Mouse (Mus musculus) retina, embryonic 14.5 days (tissue): Measurements from ENCODE around the gene Carns1.
"Not testable (repeated sequence)": the region's sequence is repeated elsewhere in the genome, so short reads cannot be mapped to it uniquely, and the experiment has no call there.

ENCODE experiments used
- DNase-seq: peaks from one replicate; pipeline ENCODE4 v3.0.0-alpha.2; 2015; ENCODE audit warnings: low spot score

Carns1 gene

DNA sequence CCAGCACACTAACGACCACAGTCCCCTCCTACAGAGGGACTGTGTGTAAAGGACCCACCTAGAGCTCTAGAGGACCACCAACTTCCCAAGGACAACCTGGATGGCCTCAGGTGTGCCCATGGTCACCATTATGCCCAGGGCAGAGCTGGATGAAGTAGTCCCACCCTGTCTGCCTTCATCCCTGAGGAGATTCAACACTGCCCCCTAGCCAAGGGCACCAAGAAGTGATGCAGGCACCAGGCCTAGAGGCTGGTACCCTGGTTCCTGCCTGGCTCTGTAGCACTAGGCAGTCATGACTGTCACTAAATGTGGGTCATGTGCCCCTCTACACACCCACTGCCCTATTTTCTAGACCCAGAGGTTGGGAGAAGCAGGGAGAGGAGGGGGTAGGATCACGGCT lies 43.5 kb downstream of the Carns1 start:
- DNase-seq: no peak

DNA sequence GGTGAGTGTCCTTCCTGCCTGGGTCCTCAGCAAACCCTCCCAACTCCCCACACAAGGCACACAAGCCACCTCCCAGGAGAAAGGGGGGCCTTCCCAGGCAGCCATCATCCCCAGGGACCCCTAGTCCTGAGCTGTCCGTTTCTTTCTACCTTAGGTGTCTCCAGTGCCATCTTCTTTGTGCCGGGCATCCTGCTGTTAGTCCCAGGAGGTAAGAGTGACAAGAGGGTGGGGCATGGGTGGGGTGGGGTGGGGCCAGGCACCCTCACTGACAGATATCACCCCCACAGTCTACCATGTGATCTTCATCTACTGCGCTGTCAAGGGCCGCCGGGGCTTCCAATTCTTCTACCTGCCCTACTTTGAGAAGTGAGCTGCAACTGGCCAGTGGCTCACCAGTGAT lies 44.2 kb downstream of the Carns1 start:
- DNase-seq: no peak

DNA sequence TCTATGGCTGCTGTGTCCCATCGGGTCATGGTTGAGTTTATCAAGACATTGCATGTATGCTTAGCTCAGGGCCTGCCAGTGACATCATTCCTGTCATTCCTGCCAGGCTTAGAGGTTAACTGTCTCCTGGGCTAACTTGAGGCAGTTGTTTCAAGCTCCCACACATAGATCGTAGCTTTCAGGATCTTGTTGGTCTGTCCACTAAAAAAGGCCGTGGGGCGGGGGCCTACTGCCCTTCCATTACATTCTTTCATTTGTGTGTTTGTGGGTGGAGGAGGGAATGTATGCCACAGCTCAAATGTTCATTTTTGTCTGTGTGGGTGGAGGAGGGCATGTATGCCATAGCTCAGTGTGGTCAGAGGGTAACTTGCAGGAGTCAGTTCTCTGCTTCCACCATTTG lies 45.2 kb downstream of the Carns1 start:
- no peak for DNase-seq

DNA sequence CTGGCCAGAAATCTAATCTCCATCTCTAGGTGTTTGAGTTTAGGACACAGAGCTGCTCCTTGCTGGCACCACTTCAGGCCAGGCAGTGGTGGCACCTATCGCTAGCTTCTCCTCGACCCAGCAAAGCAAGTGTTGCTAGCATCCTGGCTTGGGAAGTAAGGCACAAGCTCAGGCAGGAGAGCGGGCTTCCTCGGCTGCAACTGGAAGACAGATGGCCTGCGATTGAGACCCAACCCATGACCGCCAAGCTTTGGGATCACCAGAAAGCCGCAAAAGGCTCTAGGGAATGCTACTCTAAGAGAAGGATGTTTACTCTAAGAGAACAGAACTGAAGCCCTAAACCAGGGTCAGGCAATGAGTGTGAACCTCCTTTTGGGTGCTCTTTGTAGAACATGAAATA lies 45.8 kb downstream of the Carns1 start:
- no peak for DNase-seq

DNA sequence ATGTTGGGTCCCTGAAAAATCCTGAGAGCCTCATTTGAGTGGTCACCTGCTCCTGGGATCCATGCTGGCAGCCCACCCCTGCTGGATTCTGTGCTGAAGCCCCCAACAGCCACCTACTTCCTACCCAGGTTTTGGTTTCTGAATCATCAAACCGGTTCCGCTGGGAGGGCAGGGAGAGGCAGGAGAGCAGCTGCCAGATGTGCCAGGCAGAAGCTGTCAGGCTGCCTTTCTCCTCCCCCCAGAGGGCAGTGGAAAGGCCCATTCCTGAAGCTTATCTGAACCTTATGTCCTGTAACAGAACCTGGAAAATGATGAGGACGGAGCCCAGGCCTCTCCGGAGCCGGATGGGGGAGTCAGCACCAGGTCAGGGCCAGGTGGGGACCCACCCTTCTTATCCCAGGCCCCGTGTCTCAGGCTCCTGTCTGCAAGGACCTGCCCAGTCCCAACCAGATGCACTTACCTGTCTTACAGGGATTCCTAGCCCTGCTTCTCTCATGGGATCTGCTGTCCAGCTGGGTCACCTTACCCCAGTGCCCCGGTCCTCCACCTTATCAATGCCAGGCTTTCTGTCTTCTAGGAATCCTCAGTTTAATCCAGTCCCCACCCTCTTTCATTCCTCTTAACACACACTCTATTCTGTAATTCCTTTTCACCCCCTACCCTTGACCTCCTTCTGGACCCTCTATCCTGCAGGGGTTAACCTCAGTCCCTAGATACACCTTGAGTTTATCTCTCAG lies 48.4 kb downstream of the Carns1 start:
- DNase-seq: no peak

DNA sequence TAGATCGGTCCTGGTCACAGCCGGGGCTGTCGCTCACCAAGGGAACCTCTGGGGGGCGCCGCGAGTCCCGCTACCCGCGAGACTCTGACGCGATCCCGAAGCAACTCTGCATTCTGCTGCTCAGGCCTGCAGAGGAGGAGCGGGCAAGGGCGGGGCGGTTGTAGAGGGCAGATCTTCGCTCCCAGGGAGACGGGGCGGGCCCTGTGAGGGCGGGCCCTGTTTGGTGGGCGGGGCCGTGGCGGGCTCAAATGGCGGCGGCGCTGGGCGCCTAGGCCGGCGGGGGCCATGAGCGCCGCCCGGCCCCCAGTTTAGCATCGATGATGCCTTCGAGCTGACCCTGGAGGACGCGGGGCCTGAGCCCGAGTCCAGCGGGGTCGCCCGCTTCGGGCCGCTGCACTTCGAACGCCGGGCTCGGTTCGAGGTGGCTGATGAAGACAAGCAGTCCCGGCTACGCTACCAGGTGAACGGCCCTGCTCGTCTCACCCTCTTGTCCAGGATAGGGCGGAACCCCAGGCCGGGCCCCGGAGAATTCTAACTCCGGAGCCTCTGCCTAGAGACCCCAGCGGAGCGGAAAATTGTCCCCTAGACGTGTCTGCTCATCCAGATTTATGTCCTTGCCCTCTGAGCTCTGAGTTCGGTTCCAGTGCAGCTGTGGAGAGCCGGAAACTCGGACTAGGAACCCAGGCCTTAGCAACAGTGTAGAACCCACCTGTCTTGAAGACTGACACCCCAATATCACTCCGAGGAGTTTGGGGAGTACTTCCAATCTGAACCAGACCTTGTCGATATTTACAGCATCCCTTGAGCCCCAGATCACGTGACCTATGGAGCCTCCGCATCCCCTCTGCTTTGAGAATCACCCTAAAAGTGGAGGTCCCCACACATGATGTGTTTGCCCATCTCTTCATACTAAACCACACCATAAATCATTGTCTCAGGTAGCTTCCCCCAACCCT lies 49.3 kb downstream of the Carns1 start, which contains the start of gene Aip:
Gene Aip (minus strand): TSS at position 118 of the 956 bp plus-strand sequence.
- DNase-seq: peak; percentile 98

DNA sequence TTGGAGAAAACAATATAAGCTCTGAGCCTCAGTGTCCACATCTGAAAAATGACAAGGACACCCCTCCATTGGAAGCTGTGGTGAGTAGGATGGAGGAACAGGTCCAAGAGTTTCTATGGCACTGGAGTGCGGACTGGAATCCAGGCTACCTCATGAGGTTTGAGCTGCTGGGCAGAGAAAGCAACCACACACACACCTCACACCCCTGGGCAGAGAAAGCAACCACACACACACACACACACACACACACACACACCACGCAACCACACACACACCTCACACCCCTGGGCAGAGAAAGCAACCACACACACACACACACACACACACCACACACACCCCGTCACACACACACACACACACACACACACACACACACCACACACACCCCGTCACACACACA lies 50.0 kb downstream of the Carns1 start:
- DNase-seq: not testable (repeated sequence)

DNA sequence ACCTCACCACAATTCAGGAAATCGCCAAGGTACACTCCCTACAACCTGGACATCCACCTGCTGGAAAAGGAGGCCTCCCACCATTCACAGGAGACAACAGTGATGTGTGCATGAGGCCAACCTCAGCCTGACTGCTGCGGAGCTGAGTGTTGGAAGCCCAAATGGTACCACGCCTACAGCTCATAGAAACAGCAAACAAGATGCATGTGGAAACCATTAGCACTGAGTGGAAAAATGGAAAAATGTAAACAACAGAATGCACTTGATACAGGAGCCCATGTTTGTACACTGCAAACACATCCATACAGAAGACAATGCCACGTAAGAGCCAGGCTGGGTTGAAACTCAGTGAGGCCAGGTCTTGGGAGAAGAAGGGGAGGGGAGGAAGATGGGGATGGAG lies 50.8 kb downstream of the Carns1 start:
- DNase-seq: no peak

DNA sequence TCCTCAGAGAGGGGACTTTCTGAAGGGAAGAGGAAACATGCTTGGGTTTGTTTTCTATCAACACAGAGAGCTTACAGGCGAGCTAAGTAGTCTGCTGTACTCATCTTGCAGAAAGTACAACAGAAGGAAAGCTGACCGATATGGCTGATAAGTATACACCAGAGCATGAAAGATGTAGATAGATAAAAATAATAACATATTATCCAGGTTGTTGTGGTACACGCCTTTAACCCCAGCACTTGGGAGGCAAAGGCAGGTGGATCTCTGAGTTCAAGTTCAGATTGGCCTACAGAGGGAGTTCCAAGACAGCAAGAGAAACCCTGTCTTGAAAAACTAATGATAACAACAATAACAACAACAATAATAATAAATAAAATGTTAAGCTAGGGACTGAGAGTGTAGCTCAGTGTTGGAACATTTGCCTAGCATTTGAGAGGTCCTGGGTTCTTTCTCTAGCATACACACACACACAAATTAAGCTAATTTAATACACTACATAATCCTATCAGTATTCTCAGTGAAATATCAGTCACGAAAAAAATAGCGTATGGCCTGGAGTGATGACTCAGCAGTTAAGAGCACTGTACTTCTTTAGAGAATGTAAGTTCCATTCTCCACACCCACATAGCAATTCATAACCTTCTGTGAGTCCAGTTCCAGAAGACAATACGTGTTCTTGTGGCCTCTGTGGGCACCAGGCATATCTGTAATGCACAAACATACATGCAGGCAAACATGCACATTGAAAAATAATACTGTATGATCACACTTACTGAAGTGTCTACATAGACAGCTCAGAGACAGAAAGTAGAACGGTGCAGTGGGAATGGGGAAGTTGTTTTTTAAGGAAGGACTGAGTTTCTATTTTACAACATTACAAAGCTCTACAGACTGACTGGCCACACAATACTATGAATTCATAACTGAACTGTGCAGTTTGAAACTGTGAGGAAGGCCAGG lies 52.6 kb downstream of the Carns1 start:
- DNase-seq: no peak

DNA sequence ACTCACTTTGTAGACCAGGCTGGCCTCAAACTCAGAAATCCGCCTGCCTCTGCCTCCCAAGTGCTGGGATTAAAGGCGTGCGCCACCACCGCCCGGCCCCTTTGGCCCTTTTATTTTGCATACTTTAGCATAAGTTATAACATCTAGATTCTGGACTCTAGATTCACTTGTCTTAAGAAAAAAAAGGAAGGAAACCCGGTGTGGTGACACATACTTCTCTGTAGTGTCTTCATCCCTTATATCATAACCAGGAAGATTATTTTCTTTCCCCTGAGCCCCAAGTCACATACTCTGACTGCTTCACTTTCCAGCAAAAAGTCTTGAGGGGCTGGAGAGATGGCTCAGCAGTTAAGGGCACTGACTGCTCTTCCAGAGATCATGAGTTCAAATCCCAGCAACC lies 53.4 kb downstream of the Carns1 start:
- not testable (repeated sequence) for DNase-seq

DNA sequence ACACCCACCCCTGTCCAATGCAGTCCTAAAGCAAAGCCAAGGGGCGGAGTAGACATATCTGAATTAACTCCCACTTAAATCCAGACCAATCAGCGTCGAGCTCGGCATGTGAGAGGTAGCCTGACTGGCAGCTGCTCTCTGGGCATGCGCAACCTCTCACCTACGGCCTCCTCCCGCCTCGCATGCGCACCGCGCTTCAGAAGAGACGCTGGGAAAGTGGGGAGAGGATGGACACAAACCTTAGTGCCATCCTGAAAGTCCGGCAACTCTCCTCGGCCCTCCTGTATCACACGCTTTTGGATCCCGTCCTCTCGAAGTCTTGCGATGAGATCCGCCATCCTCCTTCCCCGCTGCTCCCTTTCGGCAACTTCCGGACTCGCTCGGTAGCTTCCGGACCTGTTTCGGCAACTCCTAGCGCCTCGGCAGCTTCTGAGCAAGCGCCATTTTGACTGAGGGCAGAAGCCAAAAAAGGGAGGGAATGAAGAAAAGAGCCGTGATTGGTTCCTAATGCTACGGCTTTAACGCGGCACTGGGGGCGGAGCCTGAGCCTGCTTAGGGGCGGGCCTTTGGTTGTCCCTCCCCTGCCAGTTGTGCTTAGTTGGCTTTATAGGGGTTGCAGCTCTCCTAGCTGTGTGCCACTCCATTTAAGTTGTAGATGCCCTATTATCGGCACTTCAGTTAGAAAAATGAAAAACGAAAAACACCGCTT lies 54.0 kb downstream of the Carns1 start:
- DNase-seq: peak; percentile 99

DNA sequence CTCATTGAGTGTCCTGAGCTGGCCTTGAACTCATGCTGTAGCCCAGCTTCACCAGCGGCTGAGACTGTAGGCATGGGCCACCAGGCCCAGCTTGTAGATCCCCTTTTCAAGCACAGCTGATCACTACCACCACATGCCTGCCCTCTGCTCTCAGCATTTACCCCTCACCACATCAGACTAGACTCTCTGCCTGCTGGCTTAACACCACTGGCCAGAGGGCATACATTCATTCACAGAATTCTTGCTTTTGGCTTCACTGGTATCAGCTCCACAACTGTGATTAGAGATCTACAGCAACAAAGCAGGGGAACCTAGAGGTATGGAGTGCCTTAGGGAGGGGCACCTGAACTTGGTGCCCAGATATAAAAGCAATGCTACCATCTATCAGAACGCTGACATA lies 54.8 kb downstream of the Carns1 start:
- no peak for DNase-seq

DNA sequence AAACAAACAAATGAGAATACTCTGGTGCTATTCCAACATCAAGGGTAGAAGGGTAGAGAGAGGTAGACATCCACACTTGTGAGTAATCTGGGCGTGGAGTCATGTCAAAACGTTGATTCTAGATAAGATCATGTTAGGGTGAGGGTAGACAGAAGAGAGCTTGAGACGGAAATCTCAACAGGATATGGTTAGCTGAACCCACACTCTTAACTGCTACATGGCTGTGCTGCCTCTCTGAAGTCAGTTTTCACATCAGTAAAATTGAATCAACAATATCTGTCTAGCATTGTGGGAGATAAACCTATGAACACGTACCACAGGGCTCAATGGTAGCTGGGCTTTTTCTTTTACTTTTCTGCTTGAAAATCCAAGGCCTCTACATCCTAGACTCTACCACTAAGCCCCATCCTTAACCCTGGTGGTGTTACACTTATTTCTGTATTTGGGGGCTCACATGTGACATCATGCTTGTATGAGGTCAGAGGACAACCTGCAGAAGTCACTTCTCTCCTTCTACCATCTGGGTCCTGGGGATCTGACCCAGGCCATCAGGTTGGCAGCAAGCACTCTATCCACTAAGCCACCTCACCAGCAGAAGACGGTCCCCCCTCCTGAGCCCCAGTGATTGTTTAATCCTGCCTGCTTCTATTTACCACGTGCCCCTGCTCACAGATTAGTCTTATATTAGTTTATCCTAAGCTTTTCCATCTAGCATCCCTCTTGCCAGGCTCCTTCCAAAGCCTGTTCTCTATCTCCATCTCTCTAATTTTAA lies 55.4 kb downstream of the Carns1 start:
- no peak for DNase-seq

DNA sequence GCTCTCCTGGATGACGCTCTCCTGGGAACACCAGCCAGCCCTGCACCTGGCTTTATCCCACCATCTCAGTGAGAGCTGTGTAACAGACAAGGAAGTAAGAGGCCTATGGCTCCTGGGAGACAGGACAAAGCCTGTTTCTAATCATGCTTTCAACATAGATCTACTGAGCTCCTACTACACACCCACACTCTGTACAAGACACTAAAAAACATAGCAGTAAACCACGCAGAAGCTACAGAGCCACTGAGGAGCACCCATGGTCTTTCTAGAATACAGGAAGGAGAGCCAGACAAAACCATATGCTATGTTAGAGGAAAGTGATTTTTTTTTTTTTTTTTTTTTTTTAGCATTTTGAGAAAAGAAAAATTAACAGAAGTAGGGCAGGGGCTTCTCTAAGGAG lies 56.9 kb downstream of the Carns1 start:
- no peak for DNase-seq

DNA sequence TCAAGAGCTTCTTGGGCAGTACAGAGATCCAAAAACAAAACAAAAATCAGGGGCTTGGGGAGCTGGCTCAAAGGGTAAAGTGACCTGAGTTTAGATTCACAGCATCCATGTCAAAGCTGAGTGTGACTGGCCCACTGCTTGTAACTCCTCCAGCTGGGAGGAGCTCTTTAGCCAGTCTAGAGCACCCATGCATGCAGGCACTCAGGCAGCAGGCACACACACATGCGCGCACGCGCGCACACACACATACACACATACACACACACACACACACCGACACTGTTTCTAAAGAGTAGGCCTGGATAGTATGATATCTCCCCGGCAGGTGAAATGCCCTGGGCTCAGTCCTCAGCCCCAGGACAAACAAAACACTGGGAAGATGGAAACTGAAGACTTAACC lies 58.3 kb downstream of the Carns1 start:
- no peak for DNase-seq

DNA sequence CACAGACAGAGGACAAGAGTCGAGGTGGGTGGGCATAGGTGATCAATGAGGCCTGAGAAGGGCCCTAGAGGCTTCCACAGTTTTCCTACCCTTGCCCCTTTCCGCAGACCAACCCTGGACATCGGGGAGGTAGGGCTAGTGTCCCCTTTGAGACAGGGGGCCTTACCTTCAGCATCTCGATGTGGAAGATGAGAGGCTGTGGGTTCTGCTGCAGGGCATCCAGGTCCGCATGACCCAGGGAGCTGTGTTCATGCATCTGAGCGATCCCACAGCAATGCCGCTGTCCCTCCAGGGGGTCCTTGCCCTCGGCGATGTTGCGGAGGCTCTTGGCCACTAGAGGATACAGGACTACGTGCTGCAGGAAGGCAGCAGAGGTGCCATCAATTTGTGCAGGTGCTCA lies 59.5 kb downstream of the Carns1 start:
- DNase-seq: no peak

DNA sequence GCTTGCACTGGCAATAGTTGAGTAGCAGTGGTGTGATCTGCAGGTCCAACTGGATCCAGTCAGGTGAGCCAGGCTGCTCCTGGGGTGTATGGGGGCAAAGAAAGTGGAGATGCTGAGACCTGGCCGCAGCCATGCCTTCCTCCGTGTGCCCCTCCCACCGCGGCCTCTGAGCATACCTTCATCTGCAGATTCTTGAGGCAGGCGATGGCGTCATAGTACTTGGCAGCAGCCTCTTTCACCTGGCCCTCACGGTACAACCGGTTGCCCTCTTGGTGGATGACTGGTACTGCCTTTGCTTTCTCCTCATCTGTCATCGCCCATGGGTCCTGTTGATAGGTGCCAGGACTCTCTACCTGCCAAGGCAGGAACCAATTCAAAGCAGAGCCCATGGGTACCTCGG lies 60.1 kb downstream of the Carns1 start:
- DNase-seq: no peak

DNA sequence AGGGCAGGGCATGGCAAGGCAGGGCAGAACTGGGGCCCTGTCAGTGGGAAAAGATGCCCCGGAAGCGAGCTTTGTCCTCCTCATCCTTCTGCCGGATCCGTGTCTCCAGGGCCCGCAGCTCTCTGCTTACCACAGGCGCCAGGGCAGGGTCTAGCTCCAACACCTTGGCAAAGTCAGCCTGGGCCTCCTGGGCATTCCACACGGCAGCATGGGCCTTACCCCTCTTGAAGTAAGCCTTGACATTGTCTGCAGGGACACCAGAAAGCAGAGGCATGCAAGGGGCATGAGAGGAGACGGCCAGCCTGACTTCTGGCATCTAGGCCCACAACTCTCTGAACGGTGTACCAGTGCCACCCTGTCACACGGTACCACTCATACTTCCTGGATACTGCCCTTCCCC lies 60.7 kb downstream of the Carns1 start:
- no peak for DNase-seq
